Mouse (Mus musculus) myocyte (in vitro differentiated cells): ENCODE results near the gene Dennd5a. TPM values are rescaled to one million over a fixed set of nuclear protein-coding genes. Genes with fewer than 3 reads are reported as not detected.

Source experiments
- H3K27me3 ChIP-seq: one replicate; pipeline ENCODE4 v1.6.1; 2011; ENCODE audit not compliant: control insufficient read depth, insufficient read depth, insufficient read length
- H3K36me3 ChIP-seq: one replicate; pipeline ENCODE4 v1.6.1; 2011; ENCODE audit not compliant: control insufficient read depth, insufficient read depth
- H3K4me2 ChIP-seq: one replicate; pipeline ENCODE4 v1.6.1; 2011; ENCODE audit warnings: low read depth, control low read depth
- H3K4me3 ChIP-seq: one replicate; pipeline ENCODE4 v1.5.1; 2011; ENCODE audit warnings: mild to moderate bottlenecking, control low read depth, moderate library complexity
- H3K79me2 ChIP-seq: one replicate; pipeline ENCODE4 v1.6.1; 2011; ENCODE audit not compliant: control insufficient read depth, insufficient read depth
- H3ac ChIP-seq: one replicate; pipeline ENCODE4 v1.6.1; 2011; ENCODE audit not compliant: control insufficient read depth, insufficient read length
- CEBPB ChIP-seq: IDR thresholded peaks from 2 replicates; pipeline ENCODE4 v1.6.1; 2011; ENCODE audit warnings: mild to moderate bottlenecking, moderate library complexity; ENCODE audit not compliant: poor library complexity, insufficient read depth, severe bottlenecking
- E2F4 ChIP-seq: IDR thresholded peaks from one replicate; pipeline ENCODE4 v1.6.1; 2011; ENCODE audit warnings: mild to moderate bottlenecking, control low read depth, moderate library complexity; ENCODE audit not compliant: insufficient read depth
- MAX ChIP-seq: IDR thresholded peaks from one replicate; pipeline ENCODE4 v1.6.1; 2011; ENCODE audit warnings: low read depth, mild to moderate bottlenecking, control low read depth
- MYOD1 ChIP-seq, 3 experiments: IDR thresholded peaks; one replicate each; pipeline ENCODE4 v1.6.1; 2011; ENCODE audit warnings: control low read depth in 2 of 3, low read depth in 2 of 3, mild to moderate bottlenecking in 2 of 3, moderate library complexity in 1 of 3; ENCODE audit not compliant: insufficient read length in 2 of 3, control insufficient read depth in 1 of 3
- MYOG ChIP-seq, 3 experiments: IDR thresholded peaks; one replicate each; pipeline ENCODE4 v1.6.1; 2011; ENCODE audit warnings: control low read depth in 2 of 3, low read depth in 2 of 3, mild to moderate bottlenecking in 2 of 3; ENCODE audit not compliant: insufficient read length in 2 of 3, control insufficient read depth in 1 of 3, insufficient read depth in 1 of 3
- POLR2A ChIP-seq: IDR thresholded peaks from one replicate; pipeline ENCODE4 v1.6.1; 2011; ENCODE audit warnings: low read depth, mild to moderate bottlenecking, control low read depth, moderate library complexity; ENCODE audit not compliant: insufficient read length
- POLR2AphosphoS2 ChIP-seq: IDR thresholded peaks from one replicate; pipeline ENCODE4 v1.6.1; 2011; ENCODE audit warnings: low read depth, control low read depth; ENCODE audit not compliant: insufficient read length
- REST ChIP-seq: IDR thresholded peaks from one replicate; pipeline ENCODE4 v1.6.1; 2011; ENCODE audit warnings: mild to moderate bottlenecking, control low read depth, moderate library complexity; ENCODE audit not compliant: insufficient read depth, insufficient read length
- SRF ChIP-seq: IDR thresholded peaks from one replicate; pipeline ENCODE4 v1.6.1; 2011; ENCODE audit warnings: low read depth; ENCODE audit not compliant: control insufficient read depth, insufficient read length
- TCF12 ChIP-seq: IDR thresholded peaks from one replicate; pipeline ENCODE4 v1.6.1; 2011; ENCODE audit warnings: mild to moderate bottlenecking, control low read depth; ENCODE audit not compliant: poor library complexity, insufficient read depth, severe bottlenecking
- TCF3 ChIP-seq: IDR thresholded peaks from one replicate; pipeline ENCODE4 v1.6.1; 2011; ENCODE audit warnings: low read depth, control low read depth; ENCODE audit not compliant: insufficient read length
- USF1 ChIP-seq: IDR thresholded peaks from one replicate; pipeline ENCODE4 v1.6.1; 2011; ENCODE audit warnings: low read depth, mild to moderate bottlenecking, control low read depth, moderate library complexity
- polyA plus RNA-seq: library from polyadenylated mRNA; unstranded; fragments of >200 nt; fragmentation: generic; extraction: Trizol; gene quantifications from one replicate; pipeline ENCODE4 v1.2.1, GENCODE M21; 2012; ENCODE audit warnings: missing spikeins

Gene Dennd5a
- polyA plus RNA-seq, 1 experiment, result 54.0 TPM

- Histone ChIP-seq H3K79me2 (no peaks in the 10 kb centered on the region), H3K4me2 (no peak overlapping the region), H3K27me3 (no peaks in the 10 kb centered on the region), H3K4me3 (no peak overlapping the region), H3ac (no peak overlapping the region), H3K36me3 (peaks cover 7% of the 10 kb centered on the region)
- no peak for TF ChIP-seq SRF
- TF ChIP-seq TCF12, result no peak
- no peak for TF ChIP-seq MYOD1 (IDR thresholded peaks at IDR 0.05; ENCODE audit: control insufficient read depth in 1 of 3, insufficient read length in 2 of 3, low read depth in 2 of 3)
- TF ChIP-seq REST, result no peak
- no peak for TF ChIP-seq USF1
- no peak for TF ChIP-seq E2F4
Measured at GRCm38 (mm10) chr7:109928365-109928764, 31.9 kb downstream of the Dennd5a start.

GRCm38 (mm10) chr7:109924965-109925364, 35.3 kb downstream of the Dennd5a start:
- Histone ChIP-seq H3K4me3 (no peak overlapping the region), H3ac (no peak overlapping the region), H3K4me2 (no peak overlapping the region), H3K36me3 (peaks cover 12% of the 10 kb centered on the region), H3K27me3 (no peaks in the 10 kb centered on the region), H3K79me2 (no peaks in the 10 kb centered on the region)
- no peak for TF ChIP-seq MAX
- no peak for TF ChIP-seq CEBPB
- TF ChIP-seq REST, result no peak
- TF ChIP-seq TCF3, result no peak
- TF ChIP-seq TCF12, result no peak
- no peak for TF ChIP-seq POLR2A
- no peak for TF ChIP-seq E2F4
- TF ChIP-seq MYOG (IDR thresholded peaks at IDR 0.05; ENCODE audit: control insufficient read depth in 1 of 3, insufficient read depth in 1 of 3, insufficient read length in 2 of 3, low read depth in 2 of 3), result no peak
- no peak for TF ChIP-seq USF1
- TF ChIP-seq SRF, result no peak
- TF ChIP-seq POLR2AphosphoS2, result no peak
- no peak for TF ChIP-seq MYOD1 (IDR thresholded peaks at IDR 0.05; ENCODE audit: control insufficient read depth in 1 of 3, insufficient read length in 2 of 3, low read depth in 2 of 3)

DNA sequence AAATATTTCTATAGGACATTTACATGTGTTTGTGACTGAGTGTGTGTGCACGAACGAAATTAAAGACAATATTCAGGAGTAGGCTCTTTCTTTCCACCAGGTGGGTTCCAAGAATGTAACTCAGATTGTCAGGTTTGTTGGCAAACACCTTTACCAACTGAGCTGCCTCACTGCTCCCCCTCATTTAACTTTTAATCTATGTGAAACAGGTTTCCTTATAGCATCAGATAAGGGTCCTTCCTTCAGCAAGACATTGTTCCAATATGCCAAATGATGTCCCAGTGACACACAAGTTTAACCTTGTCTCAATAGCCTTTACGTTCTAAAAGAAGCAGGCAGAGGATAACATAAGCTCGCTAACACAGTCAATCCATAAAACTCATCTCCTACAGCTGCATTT, 37.4 kb downstream of the Dennd5a start:
- H3K36me3 ChIP-seq, result peaks cover 20% of the 10 kb centered on the region

DNA sequence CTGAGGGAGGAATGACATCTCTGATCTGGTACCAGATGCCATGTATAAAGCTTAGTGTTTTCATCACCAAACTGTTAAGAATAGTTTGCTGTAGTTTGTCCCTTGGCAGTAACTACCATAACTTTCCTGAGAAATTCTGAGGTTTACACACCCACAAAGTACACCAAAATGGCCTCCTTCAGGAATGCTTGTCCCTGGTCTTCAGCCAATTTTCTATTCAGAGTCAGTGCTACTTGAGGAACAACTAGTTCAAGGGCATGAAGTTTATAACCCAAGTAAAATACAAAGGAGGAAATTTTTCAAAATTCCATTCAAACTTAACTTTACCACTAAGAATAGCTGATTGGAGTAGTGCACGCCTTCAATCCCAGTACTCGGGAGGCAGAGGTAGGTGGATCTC, 54.1 kb downstream of the Dennd5a start:
- H3K4me2 ChIP-seq, result no peak overlapping the region
- H3K4me3 ChIP-seq, result no peak overlapping the region
- no peak for TF ChIP-seq POLR2A
- TF ChIP-seq MYOG (IDR thresholded peaks at IDR 0.05; ENCODE audit: control insufficient read depth in 1 of 3, insufficient read depth in 1 of 3, insufficient read length in 2 of 3, low read depth in 2 of 3), result no peak
- no peak for TF ChIP-seq MAX
- no peak for TF ChIP-seq TCF12
- no peak for TF ChIP-seq REST
- no peak for TF ChIP-seq E2F4
- no peak for TF ChIP-seq USF1
- TF ChIP-seq POLR2AphosphoS2, result no peak
- no peak overlapping the region for H3ac ChIP-seq
- no peaks in the 10 kb centered on the region for H3K27me3 ChIP-seq
- H3K36me3 ChIP-seq, result peaks cover 54% of the 10 kb centered on the region
- H3K79me2 ChIP-seq, result no peaks in the 10 kb centered on the region

More for the DNA sequence above, 37.4 kb downstream of the Dennd5a start:
- H3K27me3 ChIP-seq, result no peaks in the 10 kb centered on the region
- H3ac ChIP-seq, result no peak overlapping the region
- no peak for TF ChIP-seq TCF3
- TF ChIP-seq POLR2A, result no peak
- no peak for TF ChIP-seq TCF12
- TF ChIP-seq CEBPB, result no peak
- TF ChIP-seq MYOD1 (IDR thresholded peaks at IDR 0.05; ENCODE audit: control insufficient read depth in 1 of 3, insufficient read length in 2 of 3, low read depth in 2 of 3), result no peak
- no peak for TF ChIP-seq MYOG (IDR thresholded peaks at IDR 0.05; ENCODE audit: control insufficient read depth in 1 of 3, insufficient read depth in 1 of 3, insufficient read length in 2 of 3, low read depth in 2 of 3)
- no peak for TF ChIP-seq E2F4
- TF ChIP-seq USF1, result no peak
- TF ChIP-seq POLR2AphosphoS2, result no peak
- TF ChIP-seq SRF, result no peak
- TF ChIP-seq MAX, result no peak
- no peak for TF ChIP-seq REST
- no peak overlapping the region for H3K4me2 ChIP-seq
- H3K4me3 ChIP-seq, result no peak overlapping the region
- H3K79me2 ChIP-seq, result no peaks in the 10 kb centered on the region

GRCm38 (mm10) chr7:109900921-109901320, 59.3 kb downstream of the Dennd5a start:
- no peaks in the 10 kb centered on the region for H3K27me3 ChIP-seq
- H3K79me2 ChIP-seq, result no peaks in the 10 kb centered on the region
- H3K4me2 ChIP-seq, result no peak overlapping the region
- H3K4me3 ChIP-seq, result no peak overlapping the region
- no peak overlapping the region for H3ac ChIP-seq
- peaks cover 49% of the 10 kb centered on the region for H3K36me3 ChIP-seq
- TF ChIP-seq E2F4 (no peak), SRF (no peak)
